ENCODE assay signal across 19 mouse cellular contexts in the genomic region with DNA sequence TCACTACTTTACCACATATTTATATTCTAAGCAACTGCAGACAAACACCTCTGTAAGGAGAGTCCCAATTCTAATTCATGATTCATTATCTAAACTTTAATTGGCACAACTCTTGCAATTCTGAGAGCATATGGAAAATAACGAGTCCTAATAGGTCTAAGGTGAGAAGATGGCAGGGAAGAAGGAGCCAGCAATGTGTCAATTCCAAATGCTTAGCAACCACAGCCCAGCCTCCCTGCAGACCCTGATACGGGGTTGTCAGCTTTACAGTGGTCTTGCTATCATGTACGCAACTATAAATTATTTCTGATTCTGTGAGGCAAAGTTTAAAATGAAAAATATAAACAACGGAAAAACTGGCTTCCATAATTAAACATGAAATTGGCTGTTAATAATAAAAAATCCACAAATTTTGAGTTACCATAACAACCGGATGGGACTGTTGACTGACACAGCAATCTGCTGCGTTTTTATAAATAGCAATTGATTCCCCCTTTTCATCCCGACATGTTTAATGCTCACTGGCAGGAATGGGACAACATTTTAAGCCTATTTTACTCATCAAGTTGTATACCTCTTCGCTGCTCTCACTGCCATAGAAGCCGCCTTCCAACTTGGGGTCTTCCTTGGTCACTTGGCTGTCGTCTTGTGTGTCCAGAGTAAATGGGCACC.
DNase-seq lines count a peak whose midpoint lies in the region; ATAC-seq and TF ChIP-seq lines count a peak whose summit lies in the region.
"Had no signal": no experiment of that assay in that cellular context is flagged by ENCODE, and none has a peak within 500 bp of the region (broad histone marks: within the 10 kb centered on the region; RNA-seq: fewer than 3 reads in every experiment).

No protein-coding gene starts in this region.

- peak overlapping the region; percentile 87 for H3K27ac ChIP-seq in forebrain, embryonic 13.5 days
- peak overlapping the region; percentile 46; the same call in 1 of the 2 replicates for H3K27ac ChIP-seq in forebrain, postnatal 0 days (ENCODE audit: low read depth, low read length)
- no peak overlapping the region for H3K27ac ChIP-seq in midbrain, embryonic 11.5 days (ENCODE audit: low read depth, low read length)
- H3K27ac ChIP-seq: embryonic facial prominence, embryonic 12.5 days; heart, embryonic 10.5 days; hindbrain, embryonic 13.5 days; hindbrain, postnatal 0 days had no signal

- 70% methylated on average over 10 of the region's 10 CpGs for WGBS in forebrain, embryonic 13.5 days
- WGBS in forebrain, postnatal 0 days, result 55% methylated on average over 10 of the region's 10 CpGs
- 94% methylated on average over 10 of the region's 10 CpGs for WGBS in midbrain, embryonic 11.5 days

- TF ChIP-seq CTCF in brain, embryonic 14.5 days (IDR thresholded peaks at IDR 0.05; ENCODE audit: borderline replicate concordance, extremely low read depth, insufficient read depth, insufficient read length), result no peak
- TF ChIP-seq CTCF in forebrain, postnatal 0 days (IDR thresholded peaks at IDR 0.05; ENCODE audit: low read depth), result no peak

- peaks cover 26% of the 10 kb centered on the region for H3K4me1 ChIP-seq in forebrain, embryonic 13.5 days
- no peaks in the 10 kb centered on the region for H3K4me1 ChIP-seq in forebrain, postnatal 0 days (ENCODE audit: insufficient read depth)
- no peaks in the 10 kb centered on the region for H3K4me1 ChIP-seq in midbrain, embryonic 11.5 days (ENCODE audit: control insufficient read depth, insufficient read depth, low read length)
- H3K4me1 ChIP-seq: embryonic facial prominence, embryonic 12.5 days; heart, embryonic 10.5 days; hindbrain, embryonic 13.5 days had no signal

- H3K9ac ChIP-seq in forebrain, embryonic 13.5 days, result no peak overlapping the region
- H3K9ac ChIP-seq in forebrain, postnatal 0 days, result no peak overlapping the region
- no peak overlapping the region for H3K9ac ChIP-seq in midbrain, embryonic 11.5 days (ENCODE audit: low read length)
- H3K9ac ChIP-seq: embryonic facial prominence, embryonic 12.5 days; hindbrain, embryonic 13.5 days had no signal

- TF ChIP-seq POLR2A in brain, embryonic 14.5 days (IDR thresholded peaks at IDR 0.05; ENCODE audit: borderline replicate concordance, extremely low read depth, insufficient read depth, insufficient read length, poor library complexity, severe bottlenecking), result no peak

- H3K4me3 ChIP-seq in forebrain, embryonic 13.5 days, result no peak overlapping the region
- no peak overlapping the region for H3K4me3 ChIP-seq in forebrain, postnatal 0 days (ENCODE audit: low read depth, low read length)
- H3K4me3 ChIP-seq in midbrain, embryonic 11.5 days (ENCODE audit: low read depth, low read length), result no peak overlapping the region
- H3K4me3 ChIP-seq: embryonic facial prominence, embryonic 12.5 days; heart, embryonic 10.5 days; hindbrain, embryonic 13.5 days had no signal

- no peaks in the 10 kb centered on the region for H3K27me3 ChIP-seq in forebrain, embryonic 13.5 days
- no peaks in the 10 kb centered on the region for H3K27me3 ChIP-seq in forebrain, postnatal 0 days (ENCODE audit: insufficient read depth, low read length)
- no peaks in the 10 kb centered on the region for H3K27me3 ChIP-seq in midbrain, embryonic 11.5 days (ENCODE audit: control insufficient read depth, insufficient read depth, low read length)
- H3K27me3 ChIP-seq: CH12.LX; embryonic facial prominence, embryonic 12.5 days; hindbrain, embryonic 13.5 days had no signal

- peak; percentile 3 to 52 for DNase-seq in layer of hippocampus, adult 18-20 months (ENCODE audit: low spot score in 2 of 2)
- DNase-seq in layer of hippocampus, adult 8-10 months (ENCODE audit: low spot score in 2 of 2), result no peak
- peak; percentile 87 for DNase-seq in brain, embryonic 14.5 days (ENCODE audit: low read depth)
- peak; percentile 32 for DNase-seq in forebrain, postnatal 0 days
- no peak for DNase-seq in midbrain, embryonic 11.5 days (ENCODE audit: low spot score, missing footprints)
- DNase-seq in right cerebral cortex, postnatal 14 days, result no peak
- DNase-seq: adrenal gland, adult 2 months; adrenal gland, postnatal 25 days; cerebellum, adult 8-10 months; cerebellum, postnatal 14 days; gastrocnemius, postnatal 36 days; heart, postnatal 10 days had no signal

- peak overlapping the region; percentile 6; the same call in 1 of the 2 replicates for H3K4me2 ChIP-seq in forebrain, embryonic 13.5 days
- no peak overlapping the region for H3K4me2 ChIP-seq in forebrain, postnatal 0 days (ENCODE audit: low read depth)
- no peak overlapping the region for H3K4me2 ChIP-seq in midbrain, embryonic 11.5 days
- H3K4me2 ChIP-seq: embryonic facial prominence, embryonic 12.5 days; hindbrain, embryonic 13.5 days had no signal

- no peaks in the 10 kb centered on the region for H3K9me3 ChIP-seq in forebrain, embryonic 13.5 days (replicated peaks)
- H3K9me3 ChIP-seq in forebrain, postnatal 0 days (ENCODE audit: low read length), result no peaks in the 10 kb centered on the region
- no peaks in the 10 kb centered on the region for H3K9me3 ChIP-seq in midbrain, embryonic 11.5 days (ENCODE audit: control insufficient read depth, low read length)
- H3K9me3 ChIP-seq: embryonic facial prominence, embryonic 12.5 days; heart, embryonic 10.5 days; hindbrain, embryonic 13.5 days had no signal

- H3K36me3 ChIP-seq in forebrain, embryonic 13.5 days (ENCODE audit: poor library complexity, severe bottlenecking), result no peaks in the 10 kb centered on the region
- no peaks in the 10 kb centered on the region for H3K36me3 ChIP-seq in forebrain, postnatal 0 days (ENCODE audit: insufficient read depth)
- no peaks in the 10 kb centered on the region for H3K36me3 ChIP-seq in midbrain, embryonic 11.5 days (ENCODE audit: control insufficient read depth, insufficient read depth, low read length)
- H3K36me3 ChIP-seq: embryonic facial prominence, embryonic 12.5 days; heart, embryonic 10.5 days; hindbrain, embryonic 13.5 days had no signal

- peak; percentile 57 for ATAC-seq in forebrain, embryonic 13.5 days
- ATAC-seq in forebrain, postnatal 0 days, result peak; percentile 48
- ATAC-seq in midbrain, embryonic 11.5 days (ENCODE audit: low FRiP score), result no peak
- ATAC-seq: hindbrain, postnatal 0 days; Patski had no signal

Comparison
In these comparisons a context has a peak if more than half of its experiments do, and no peak if none do; other contexts are left out.
1. DNase-seq: peak in layer of hippocampus, adult 18-20 months (2 of 2), brain, embryonic 14.5 days (single experiment) and forebrain, postnatal 0 days (single experiment); none in layer of hippocampus, adult 8-10 months (0 of 2), midbrain, embryonic 11.5 days (single experiment) and right cerebral cortex, postnatal 14 days (single experiment).